Mouse (Mus musculus) v-Abl transformed pro-B cells (cell line): ENCODE measurements around the gene Hist1h4k.

Experiments
- in situ Hi-C, 2 experiments: fragments of 400-800 bp; cut with MboI; formaldehyde crosslinking; loops; one replicate each; pipeline ENCODE4 v1.15.1; 2025; ENCODE audit not compliant: unreplicated experiment in 2 of 2

Hist1h4k gene

DNA sequence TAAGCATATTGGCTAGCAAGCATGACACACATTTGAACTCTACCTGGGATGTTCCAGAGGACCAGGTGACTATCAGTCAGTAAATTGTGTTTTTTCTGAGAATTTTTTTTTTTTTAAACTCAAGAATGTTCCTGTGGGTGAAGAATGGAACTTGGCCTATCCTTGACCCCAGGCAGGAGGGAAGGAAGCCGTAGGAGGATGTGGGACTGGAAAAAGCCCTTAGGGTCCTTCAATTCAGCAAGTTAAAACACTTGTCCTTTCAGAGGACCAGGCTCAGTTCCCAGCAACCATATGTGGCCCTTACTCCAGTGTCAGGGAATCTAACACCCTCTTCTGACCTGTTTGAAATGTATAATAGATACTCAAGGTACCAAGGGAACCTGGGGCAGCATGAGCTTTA is 20.8 kb downstream of the Hist1h4k start:
- in situ Hi-C loops = loop anchor here (5.0 to 25.0 kb wide), 6 partner anchors 792 to 1642 kb away; partner anchors contain the start of gene Elmo1 (in 2 of the 2)

DNA sequence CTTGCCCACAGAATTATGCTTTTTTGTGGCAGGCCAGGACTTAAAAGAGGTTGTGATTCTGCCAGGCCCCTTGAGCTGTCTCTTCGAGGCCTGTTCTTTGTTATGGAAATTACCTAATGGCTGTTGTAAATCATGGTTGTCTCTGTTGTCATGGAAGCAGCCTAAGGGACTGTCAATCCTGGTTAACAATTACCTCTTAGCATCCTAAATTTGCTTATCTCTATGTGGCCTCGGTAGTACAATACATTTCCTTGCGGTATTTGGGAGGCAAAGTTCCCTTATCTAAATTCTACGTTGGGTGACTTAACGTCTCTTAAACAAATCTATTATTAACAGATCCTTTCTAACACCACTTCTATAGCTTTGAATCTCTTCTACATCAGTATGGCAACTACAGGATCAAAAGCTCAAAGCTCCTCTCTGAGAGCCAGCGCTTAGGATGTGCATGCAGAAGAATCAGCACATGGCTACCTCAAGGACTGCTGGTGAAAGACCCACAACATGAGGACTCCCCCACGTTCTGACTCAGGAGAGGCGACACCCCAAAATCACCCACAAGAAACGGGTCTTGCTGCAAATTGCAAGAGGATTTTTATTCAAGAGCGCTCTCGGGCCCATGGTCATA is 22.2 kb downstream of the Hist1h4k start:
- in situ Hi-C loops = loop anchor here (5.0 to 25.0 kb wide), 6 partner anchors 791 to 1641 kb away; partner anchors contain the start of gene Elmo1 (in 2 of the 2)

GRCm38 (mm10) chr13:21722993-21723836 is 27.1 kb downstream of the Hist1h4k start:
- in situ Hi-C loops = loop anchor here (5.0 to 25.0 kb wide), 3 partner anchors 211 to 1714 kb away; partner anchors contain the start of gene Gm11273 (in 1 of the 2)

DNA sequence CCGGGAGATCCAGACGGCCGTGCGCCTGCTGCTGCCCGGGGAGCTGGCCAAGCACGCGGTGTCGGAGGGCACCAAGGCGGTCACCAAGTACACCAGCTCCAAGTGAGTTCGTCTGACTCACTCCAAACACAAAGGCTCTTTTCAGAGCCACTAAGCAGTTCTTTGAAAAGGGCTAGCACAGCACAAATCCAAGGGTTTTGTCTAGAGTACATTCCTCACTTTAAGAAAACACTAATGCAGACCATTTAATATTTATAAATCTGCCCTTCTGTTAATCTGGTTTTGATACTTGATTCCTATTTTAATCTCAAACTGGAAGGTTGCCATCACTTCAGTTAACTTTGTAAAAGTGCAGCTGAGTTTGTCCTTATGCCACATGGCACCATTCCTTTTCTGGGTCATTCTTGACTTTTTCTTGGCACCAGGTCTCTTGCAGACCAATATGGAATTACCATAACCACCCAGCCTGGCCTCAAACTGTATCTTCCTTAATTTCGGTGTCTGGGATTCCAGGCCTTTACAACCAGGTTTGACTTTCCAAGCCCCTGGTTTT is 27.9 kb downstream of the Hist1h4k start:
- in situ Hi-C loops = loop anchor here (5.0 to 25.0 kb wide), 3 partner anchors 210 to 1715 kb away; partner anchors contain the start of gene Gm11273 (in 1 of the 2)

- in situ Hi-C loops = loop anchor here (5.0 to 25.0 kb wide), 3 partner anchors 210 to 1715 kb away; partner anchors contain the start of gene Gm11273 (in 1 of the 2)
Observed at GRCm38 (mm10) chr13:21721757-21722372, 28.4 kb downstream of the Hist1h4k start, which contains the start of gene Hist1h2bm. Gene Hist1h2bm, plus strand, starts transcription at chr13:21722044.

DNA sequence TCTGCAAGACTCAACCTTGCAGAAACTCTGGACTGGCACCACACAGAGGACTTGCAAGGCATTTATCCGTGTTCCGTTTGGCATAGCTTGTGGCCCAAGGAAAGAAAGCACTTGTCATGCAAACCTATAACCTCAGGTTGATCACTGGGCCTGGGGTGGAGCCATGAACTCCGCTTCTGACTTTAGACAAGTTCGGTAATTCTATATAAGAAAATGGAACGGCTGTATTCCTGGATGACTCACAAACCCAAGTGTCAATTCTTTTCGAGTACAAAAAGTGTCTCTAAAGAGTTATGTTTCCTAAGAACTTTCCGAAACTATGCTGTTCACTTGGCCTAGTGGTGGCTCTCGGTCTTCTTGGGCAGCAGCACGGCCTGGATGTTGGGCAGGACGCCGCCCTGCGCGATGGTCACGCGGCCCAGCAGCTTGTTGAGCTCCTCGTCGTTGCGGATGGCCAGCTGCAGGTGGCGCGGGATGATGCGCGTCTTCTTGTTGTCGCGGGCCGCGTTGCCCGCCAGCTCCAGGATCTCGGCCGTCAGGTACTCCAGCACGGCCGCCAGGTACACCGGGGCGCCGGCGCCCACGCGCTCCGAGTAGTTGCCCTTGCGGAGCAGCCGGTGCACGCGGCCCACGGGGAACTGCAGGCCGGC is 29.1 kb downstream of the Hist1h4k start:
- in situ Hi-C loops = loop anchor here (5.0 to 25.0 kb wide), 3 partner anchors 209 to 1716 kb away; partner anchors contain the start of gene Gm11273 (in 1 of the 2)

DNA sequence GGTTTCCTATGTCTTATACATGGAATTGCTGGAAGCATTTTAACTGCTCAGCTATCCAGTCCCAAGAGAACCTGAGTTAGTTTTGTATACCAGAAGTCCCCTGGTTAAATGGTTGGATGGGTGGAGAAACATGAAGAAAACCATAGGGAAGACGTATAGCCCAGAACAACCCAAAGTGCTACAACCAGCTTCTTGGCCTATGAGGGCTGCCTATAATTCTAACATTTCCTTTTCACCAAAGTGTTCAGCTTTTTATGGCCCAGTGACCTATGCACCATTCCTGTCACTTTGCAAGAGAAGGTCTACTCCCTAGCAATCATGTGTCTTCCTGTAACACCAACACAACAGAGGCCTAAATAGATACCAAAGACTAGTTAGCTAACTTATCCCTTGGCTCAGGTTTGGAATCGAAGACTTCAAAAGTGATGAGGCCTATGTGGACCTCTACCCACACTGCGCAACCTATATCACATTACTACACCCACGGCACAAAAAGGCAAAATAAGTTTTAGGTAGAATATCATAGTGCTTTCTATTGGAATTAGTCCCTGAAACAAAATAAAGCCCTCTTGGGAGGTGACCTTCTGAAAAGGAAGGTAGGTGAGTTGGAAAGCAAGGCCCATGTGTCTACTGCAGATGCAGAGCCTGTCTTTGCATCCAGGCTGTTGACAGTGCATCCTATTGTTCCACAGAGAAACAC is 31.8 kb downstream of the Hist1h4k start:
- in situ Hi-C loops = loop anchor here (10.0 to 25.0 kb wide), 5 partner anchors 66 to 1719 kb away; partner anchors contain the start of genes Gm11273 (in 1 of the 2), Hist1h1b (in 1 of the 2), Hist1h2an (in 1 of the 2) and Hist1h2bp (in 1 of the 2)

- in situ Hi-C loops = loop anchor here (10.0 to 25.0 kb wide), 5 partner anchors 67 to 1720 kb away; partner anchors contain the start of genes Gm11273 (in 1 of the 2), Hist1h1b (in 1 of the 2), Hist1h2an (in 1 of the 2) and Hist1h2bp (in 1 of the 2)
Observed at GRCm38 (mm10) chr13:21717397-21718357, 32.6 kb downstream of the Hist1h4k start, which contains the start of gene Hist1h3h. Gene Hist1h3h, plus strand, starts transcription at chr13:21717659.

- in situ Hi-C loops = loop anchor here (10.0 to 25.0 kb wide), 5 partner anchors 68 to 1721 kb away; partner anchors contain the start of genes Gm11273 (in 1 of the 2), Hist1h1b (in 1 of the 2), Hist1h2an (in 1 of the 2) and Hist1h2bp (in 1 of the 2)
Observed at GRCm38 (mm10) chr13:21716540-21717391, 33.5 kb downstream of the Hist1h4k start.

GRCm38 (mm10) chr13:21715864-21716539 is 34.3 kb downstream of the Hist1h4k start, which contains the start of the genes Hist1h2bl and Hist1h2ai:
Gene Hist1h2bl, minus strand, starts transcription at chr13:21716143.
Gene Hist1h2ai, plus strand, starts transcription at chr13:21716422.
- in situ Hi-C loops = loop anchor here (10.0 to 25.0 kb wide), 5 partner anchors 69 to 1721 kb away; partner anchors contain the start of genes Gm11273 (in 1 of the 2), Hist1h1b (in 1 of the 2), Hist1h2an (in 1 of the 2) and Hist1h2bp (in 1 of the 2)

DNA sequence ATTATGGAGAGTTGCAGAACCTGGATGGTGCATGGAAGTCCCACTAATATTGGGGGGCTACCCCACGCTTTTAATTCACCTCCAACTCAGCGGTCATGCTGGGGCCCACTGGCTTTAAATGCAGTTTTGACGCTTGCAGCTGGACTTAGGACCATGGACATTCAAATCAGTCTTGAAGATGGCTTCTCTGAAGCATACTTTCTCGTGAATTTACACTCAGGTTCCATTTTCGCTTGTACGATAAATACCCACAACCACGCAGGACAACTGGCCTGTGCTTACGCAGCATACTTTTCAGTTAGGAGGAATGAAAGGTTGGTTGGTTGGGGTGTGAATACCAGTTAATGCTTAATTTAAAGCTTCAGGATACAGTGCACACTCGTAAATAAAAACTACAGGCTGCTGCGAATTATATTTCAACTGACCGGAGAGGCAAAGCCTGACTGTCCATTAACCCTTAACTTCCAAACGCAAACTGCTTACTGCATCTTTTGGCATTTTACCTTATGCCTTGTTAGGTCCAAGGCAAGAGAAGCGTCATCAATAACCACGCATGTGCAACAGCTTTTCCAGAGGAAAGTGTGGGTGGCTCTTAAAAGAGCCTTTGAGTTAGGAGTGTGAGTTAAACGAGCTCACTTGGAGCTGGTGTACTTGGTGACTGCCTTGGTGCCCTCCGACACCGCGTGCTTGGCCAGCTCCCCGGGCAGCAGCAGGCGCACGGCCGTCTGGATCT is 35.0 kb downstream of the Hist1h4k start:
- in situ Hi-C loops = loop anchor here (10.0 to 25.0 kb wide), 5 partner anchors 70 to 1722 kb away; partner anchors contain the start of genes Gm11273 (in 1 of the 2), Hist1h1b (in 1 of the 2), Hist1h2an (in 1 of the 2) and Hist1h2bp (in 1 of the 2)

- in situ Hi-C loops = loop anchor here (5.0 to 25.0 kb wide), 9 partner anchors 70 to 1803 kb away; partner anchors contain the start of genes Gm11273 (in 1 of the 2), Hist1h1b (in 1 of the 2), Hist1h2an (in 1 of the 2) and Hist1h2bp (in 1 of the 2)
Observed at GRCm38 (mm10) chr13:21714725-21715124, 35.6 kb downstream of the Hist1h4k start.

DNA sequence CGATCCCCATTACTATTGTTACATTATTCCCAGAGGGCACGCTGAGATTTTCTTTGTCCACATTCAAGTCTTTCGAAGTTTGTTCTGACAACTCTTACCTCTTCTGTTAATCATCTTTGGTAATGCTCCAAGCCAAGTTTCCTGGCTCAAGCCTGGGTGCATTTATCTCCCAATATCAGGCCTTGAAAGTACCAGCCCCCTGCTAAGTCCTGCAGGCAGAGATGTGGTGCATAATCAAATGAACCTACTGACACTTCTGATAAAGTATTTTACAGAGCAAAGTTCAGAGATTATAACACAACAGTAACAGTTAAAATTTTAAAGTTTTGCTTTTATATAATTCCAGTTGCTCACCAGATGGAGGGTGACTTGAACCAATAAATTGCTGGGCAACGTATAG is 38.6 kb downstream of the Hist1h4k start:
- in situ Hi-C loops = loop anchor here (5.0 to 25.0 kb wide), 9 partner anchors 73 to 1806 kb away; partner anchors contain the start of genes Gm11273 (in 1 of the 2), Hist1h1b (in 1 of the 2), Hist1h2an (in 1 of the 2) and Hist1h2bp (in 1 of the 2)
